Mouse (Mus musculus) testis, adult 2 months (tissue): ENCODE results near the gene Mycbp2.

Source experiments
- CTCF ChIP-seq: fragments of 200-500 bp; IDR thresholded peaks from 2 replicates; pipeline ENCODE4 v1.5.1; 2012; ENCODE audit warnings: low read depth, mild to moderate bottlenecking, inconsistent platforms, low read length, moderate library complexity; ENCODE audit not compliant: control insufficient read depth, insufficient read depth, insufficient replicate concordance
- POLR2A ChIP-seq: fragments of 200-500 bp; IDR thresholded peaks from 2 replicates; pipeline ENCODE4 v1.6.1; 2012; ENCODE audit warnings: low read depth, mild to moderate bottlenecking, inconsistent platforms, low read length, moderate library complexity; ENCODE audit not compliant: control insufficient read depth

DNA sequence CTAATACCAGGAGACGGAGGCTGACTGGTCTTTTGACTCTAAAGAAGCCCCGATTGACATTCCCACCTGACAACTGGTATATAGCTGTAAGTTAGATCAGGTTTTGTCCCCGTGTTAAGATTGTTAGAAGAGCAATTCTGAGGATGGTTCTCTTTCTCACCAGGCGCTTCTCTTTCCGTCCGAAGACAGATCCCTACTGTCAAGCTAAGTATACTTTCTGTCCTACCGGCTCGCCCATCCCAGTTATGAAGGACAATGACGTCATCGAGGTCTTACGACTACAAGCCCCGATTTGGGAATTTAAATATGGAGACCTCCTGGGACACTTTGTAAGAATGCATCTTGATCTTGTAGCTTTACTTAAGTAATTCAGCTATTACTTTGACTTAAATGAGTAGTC, 275.1 kb downstream of the Mycbp2 start:
- TF ChIP-seq CTCF, result no peak
- no peak for TF ChIP-seq POLR2A
